ENCODE assay signal across 15 mouse cellular contexts in genomic region chr15:8638568-8639325, GRCm38 (mm10).
DNase-seq lines count a peak whose midpoint lies in the region; ATAC-seq and TF ChIP-seq lines count a peak whose summit lies in the region.
"Had no signal": no experiment of that assay in that cellular context is flagged by ENCODE, and none has a peak within 500 bp of the region (broad histone marks: within the 10 kb centered on the region; RNA-seq: fewer than 3 reads in every experiment).

No protein-coding gene starts in this region.

- peak; percentile 97 for ATAC-seq in lung, postnatal 0 days
- no peak for ATAC-seq in megakaryocyte progenitor cell, adult 5-6 weeks (replicated peaks; ENCODE audit: poor library complexity)
- ATAC-seq: midbrain, embryonic 13.5 days had no signal

- H3K9ac ChIP-seq in lung, postnatal 0 days (replicated peaks; ENCODE audit: low read depth) = no peak overlapping the region
- H3K9ac ChIP-seq: hindbrain, embryonic 13.5 days; liver, embryonic 14.5 days; midbrain, embryonic 13.5 days had no signal

- no peak overlapping the region for H3K4me3 ChIP-seq in heart, embryonic 10.5 days
- no peak overlapping the region for H3K4me3 ChIP-seq in lung, postnatal 0 days (ENCODE audit: low read depth, low read length)
- H3K4me3 ChIP-seq: hindbrain, embryonic 13.5 days; midbrain, embryonic 13.5 days had no signal

- TF ChIP-seq EP300 in lung, postnatal 0 days (IDR thresholded peaks at IDR 0.05) = peak; percentile 17; the same call in 1 of the 2 replicates

- H3K27ac ChIP-seq in heart, embryonic 10.5 days = no peak overlapping the region
- H3K27ac ChIP-seq in lung, postnatal 0 days (ENCODE audit: low read length) = no peak overlapping the region
- H3K27ac ChIP-seq: hindbrain, embryonic 13.5 days; liver, embryonic 14.5 days; midbrain, embryonic 13.5 days had no signal

- TF ChIP-seq CTCF in lung, postnatal 0 days (IDR thresholded peaks at IDR 0.05) = no peak

- H3K4me2 ChIP-seq in lung, postnatal 0 days (replicated peaks; ENCODE audit: low read depth, low read length) = no peak overlapping the region
- H3K4me2 ChIP-seq: hindbrain, embryonic 13.5 days; midbrain, embryonic 13.5 days had no signal

- H3K36me3 ChIP-seq in heart, embryonic 10.5 days = peaks cover 39% of the 10 kb centered on the region
- H3K36me3 ChIP-seq in lung, postnatal 0 days (ENCODE audit: insufficient read depth, low read length) = no peaks in the 10 kb centered on the region

- H3K27me3 ChIP-seq in heart, embryonic 10.5 days (ENCODE audit: insufficient read depth, poor library complexity, severe bottlenecking) = no peaks in the 10 kb centered on the region
- H3K27me3 ChIP-seq in lung, postnatal 0 days (replicated peaks; ENCODE audit: insufficient read depth, low read length) = no peaks in the 10 kb centered on the region
- H3K27me3 ChIP-seq: hindbrain, embryonic 13.5 days; midbrain, embryonic 13.5 days had no signal

- 88% methylated on average over 15 of the region's 15 CpGs for WGBS in heart, embryonic 10.5 days
- WGBS in lung, postnatal 0 days = 65% methylated on average over 15 of the region's 15 CpGs

- H3K4me1 ChIP-seq in heart, embryonic 10.5 days = no peaks in the 10 kb centered on the region
- no peaks in the 10 kb centered on the region for H3K4me1 ChIP-seq in lung, postnatal 0 days (ENCODE audit: insufficient read depth, low read depth, low read length)
- H3K4me1 ChIP-seq: midbrain, embryonic 13.5 days had no signal

- peak; percentile 33 to 50 for DNase-seq in heart, adult 18-20 months
- no peak for DNase-seq in heart, embryonic 10.5 days (ENCODE audit: low spot score)
- peak; percentile 6 for DNase-seq in urinary bladder, postnatal 14 days (ENCODE audit: low spot score)
- DNase-seq in urinary bladder, postnatal 10 days (ENCODE audit: low spot score) = no peak
- peak; percentile 91 for DNase-seq in lung, postnatal 0 days (ENCODE audit: low spot score)
- DNase-seq in right cerebral cortex, adult 18-20 months = no peak
- no peak for DNase-seq in thymus, postnatal 4 days
- DNase-seq: adrenal gland, postnatal 10 days; cerebellum, adult 9-11 months; kidney, adult 2 months; right cerebral cortex, postnatal 4 days had no signal

- no peaks in the 10 kb centered on the region for H3K9me3 ChIP-seq in heart, embryonic 10.5 days
- H3K9me3 ChIP-seq in lung, postnatal 0 days (ENCODE audit: low read length) = no peaks in the 10 kb centered on the region
- H3K9me3 ChIP-seq: hindbrain, embryonic 13.5 days; midbrain, embryonic 13.5 days had no signal

Comparison
In these comparisons a context has a peak if more than half of its experiments do, and no peak if none do; other contexts are left out.
1. DNase-seq: peak in heart, adult 18-20 months (2 of 2), urinary bladder, postnatal 14 days (single experiment) and lung, postnatal 0 days (single experiment); none in heart, embryonic 10.5 days (single experiment), urinary bladder, postnatal 10 days (single experiment), right cerebral cortex, adult 18-20 months (single experiment) and thymus, postnatal 4 days (single experiment).